Mouse (Mus musculus) G1E (cell line): ENCODE measurements around the gene Mtss1l.

Experiments used
- CTCF ChIP-seq: IDR thresholded peaks from 2 replicates; pipeline ENCODE4 v1.5.1; 2012; ENCODE audit warnings: low read depth, low read length, inconsistent platforms, mixed read lengths
- GATA1 ChIP-seq: IDR thresholded peaks from 2 replicates; pipeline ENCODE4 v1.6.1; 2012; ENCODE audit warnings: borderline replicate concordance, low read length, inconsistent platforms, mixed read lengths
- GATA2 ChIP-seq: IDR thresholded peaks from 2 replicates; pipeline ENCODE4 v1.6.1; 2012; ENCODE audit warnings: low read depth, low read length, inconsistent platforms, borderline replicate concordance
- TAL1 ChIP-seq: conservative IDR thresholded peaks from 2 replicates; pipeline ENCODE4 v1.6.1; 2012; ENCODE audit warnings: low read depth, low read length, inconsistent platforms, mixed read lengths

DNA sequence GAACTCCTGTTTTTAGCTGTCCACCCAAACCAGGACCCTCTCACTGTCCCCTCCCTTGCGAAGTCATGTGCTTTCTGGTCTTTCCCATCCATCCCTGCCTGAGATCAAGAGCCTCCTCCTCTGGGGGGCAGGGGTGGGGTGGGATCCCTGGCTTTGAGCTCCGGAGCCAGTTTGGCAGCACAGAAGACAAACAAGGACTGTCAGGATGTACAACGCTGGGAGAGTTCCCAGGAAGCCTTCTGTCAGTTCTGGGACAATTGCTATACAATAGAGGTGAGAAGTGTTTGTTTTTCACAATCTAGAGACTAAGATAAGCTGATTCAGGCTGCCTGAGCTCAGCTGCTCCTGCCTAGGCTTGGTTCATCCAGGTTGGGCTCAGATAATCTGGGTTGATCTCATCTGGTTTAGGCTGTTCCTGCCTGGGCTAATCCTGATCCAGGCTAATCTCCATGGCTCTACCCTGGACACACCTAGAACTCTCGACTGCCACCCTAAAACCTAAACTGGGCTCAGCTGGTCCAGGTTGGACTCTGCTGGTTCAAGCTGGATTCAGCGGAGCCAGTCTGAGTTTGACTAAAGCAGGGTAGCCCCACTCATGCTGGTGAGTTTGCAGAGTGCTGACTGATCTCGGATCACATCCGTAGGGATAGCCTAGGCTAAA lies 39.1 kb downstream of the Mtss1l start:
- TF ChIP-seq CTCF (no peak), GATA2 (no peak), TAL1 (no peak), GATA1 (no peak)
